ENCODE assay signal across 12 mouse cellular contexts in genomic region chr11:57986053-57986452, GRCm38 (mm10).
"Had no signal": no experiment of that assay in that cellular context is flagged by ENCODE, and none has a peak within 500 bp of the region (broad histone marks: within the 10 kb centered on the region; RNA-seq: fewer than 3 reads in every experiment).

No protein-coding gene starts in this region.

- ATAC-seq: midbrain, embryonic 15.5 days had no signal

- H3K4me2 ChIP-seq: lung, embryonic 14.5 days; midbrain, embryonic 15.5 days; neural tube, embryonic 13.5 days had no signal

- H3K4me3 ChIP-seq: limb, embryonic 10.5 days; midbrain, embryonic 10.5 days; midbrain, embryonic 15.5 days; neural tube, embryonic 13.5 days had no signal

- H3K27me3 ChIP-seq: midbrain, embryonic 15.5 days; neural tube, embryonic 13.5 days had no signal

- H3K36me3 ChIP-seq: limb, embryonic 10.5 days; midbrain, embryonic 10.5 days; midbrain, embryonic 15.5 days; neural tube, embryonic 13.5 days had no signal

- H3K9me3 ChIP-seq: limb, embryonic 10.5 days; midbrain, embryonic 10.5 days; midbrain, embryonic 15.5 days; neural tube, embryonic 13.5 days had no signal

- H3K4me1 ChIP-seq: midbrain, embryonic 15.5 days; neural tube, embryonic 13.5 days had no signal

- H3K27ac ChIP-seq: limb, embryonic 10.5 days; midbrain, embryonic 10.5 days; midbrain, embryonic 15.5 days; neural tube, embryonic 13.5 days had no signal

- H3K9ac ChIP-seq: lung, embryonic 14.5 days; midbrain, embryonic 15.5 days; neural tube, embryonic 13.5 days had no signal

- DNase-seq: kidney, adult 18-20 months; kidney, postnatal 10 days; lung, embryonic 14.5 days; lung, postnatal 10 days; lung, postnatal 4 days; retina, postnatal 1 day; thymus, adult 2 months; thymus, postnatal 25 days had no signal
